Mouse (Mus musculus) B cell, adult 62 days (primary cell): Measurements from ENCODE around the gene Nudt13. TPM values are rescaled to one million over a fixed set of nuclear protein-coding genes. Genes with fewer than 3 reads are reported as not detected.

ENCODE experiments used
- total RNA-seq: library from RNA; stranded (reverse); gene quantifications from 4 replicates; pipeline ENCODE4 v1.2.4, GENCODE M21; 2023

Gene Nudt13
- 17.1 to 22.7 TPM (median 19.9 TPM) in 4 replicates for total RNA-seq

DNA sequence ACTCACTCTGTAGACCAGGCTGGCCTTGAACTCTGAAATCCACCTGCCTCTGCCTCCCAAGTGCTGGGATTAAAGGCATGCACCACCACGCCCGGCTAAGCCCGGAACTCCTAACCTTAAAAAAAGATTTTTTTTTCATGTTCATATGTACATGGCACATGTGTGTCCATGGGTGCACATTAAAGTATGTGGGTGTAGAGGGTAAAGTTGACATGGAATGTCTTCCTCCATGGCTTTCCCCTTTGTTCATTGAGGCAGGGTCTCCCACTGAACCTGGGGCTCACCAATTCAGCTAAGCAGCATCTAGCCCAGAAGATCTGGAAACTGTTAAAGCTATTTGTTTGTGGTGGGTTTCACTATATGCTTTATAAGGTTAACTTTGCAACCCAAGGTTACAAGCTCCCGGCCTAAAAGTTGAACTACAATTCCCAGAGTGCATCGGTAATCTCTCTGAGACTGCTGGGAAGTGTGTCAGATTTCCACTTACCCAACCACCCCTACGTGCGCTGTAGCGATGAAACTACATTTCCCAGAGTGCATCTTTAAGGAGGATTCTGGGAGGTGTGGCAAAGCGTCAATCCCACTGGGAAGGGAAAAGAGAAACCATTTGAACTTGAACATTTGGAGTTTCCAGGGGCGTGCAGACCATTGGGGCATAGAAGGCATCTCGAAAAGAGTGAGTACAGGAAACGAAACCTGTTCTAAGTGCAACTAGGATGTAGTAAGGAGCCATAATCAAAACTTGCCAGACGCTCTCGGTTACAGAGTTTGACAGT, at the start of gene Nudt13:
Gene Nudt13 (plus strand): TSS at position 581 of the 776 bp plus-strand sequence.

DNA sequence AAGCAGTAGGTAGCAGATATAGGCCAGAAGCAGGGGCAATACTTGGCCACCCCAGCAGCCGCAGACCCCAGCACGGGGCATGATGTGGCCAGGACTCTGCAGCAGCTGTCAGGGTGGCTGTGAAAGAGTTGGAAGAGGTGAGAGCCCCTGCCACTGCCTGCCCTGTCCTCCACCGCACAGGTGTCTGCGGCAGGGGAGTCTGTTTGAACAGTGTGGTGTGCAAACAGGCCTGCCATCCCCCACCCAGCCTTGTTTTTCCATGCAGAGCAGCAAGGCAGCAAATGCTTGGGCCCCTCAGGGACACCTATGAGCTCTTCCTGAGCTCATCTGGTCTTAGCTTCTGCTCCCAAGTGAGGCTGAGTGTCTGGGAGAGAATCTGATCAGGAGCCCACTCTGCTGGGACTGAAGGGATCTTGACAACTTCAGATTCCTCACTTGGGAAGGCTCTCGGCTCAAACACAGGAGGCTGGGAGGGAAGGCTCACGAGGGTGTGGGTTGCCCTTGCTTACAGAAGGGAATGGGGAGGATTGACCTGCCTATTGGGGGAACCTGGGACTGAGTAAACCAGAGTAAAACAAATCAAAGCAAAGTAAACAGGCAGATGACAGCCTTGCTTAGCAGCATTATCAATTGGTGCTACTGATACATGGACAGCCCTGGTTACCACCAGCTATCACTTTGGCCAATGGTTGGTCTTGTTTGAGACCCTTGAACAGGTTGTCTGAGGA, 25.3 kb upstream of the Nudt13 start, which contains the start of gene Kcnk16:
Gene Kcnk16 (minus strand): TSS at position 118 of the 728 bp plus-strand sequence.

GRCm38 (mm10) chr14:20347991-20348541, 53.6 kb downstream of the Nudt13 start, which contains the start of the genes Ecd and Fam149b:
TSS of gene Ecd (minus strand) at chr14:20348121.
TSS of gene Fam149b (plus strand) at chr14:20348162.

Other genes with a start within 250 kb of the Nudt13 start
- 3.5 to 4.9 TPM (median 4.0 TPM) in 4 replicates for gene Saysd1, start 156.2 kb upstream of the Nudt13 start, total RNA-seq
- 20.6 to 22.6 TPM (median 22.1 TPM) in 4 replicates for gene Kcnk5, start 112.9 kb upstream of the Nudt13 start, total RNA-seq
- not detected in 4 replicates for gene Kcnk16, start 25.5 kb upstream of the Nudt13 start, total RNA-seq
- 40.2 to 52.4 TPM (median 44.7 TPM) in 4 replicates for gene Ecd, start 53.4 kb downstream of the Nudt13 start, total RNA-seq
- 29.2 to 43.8 TPM (median 38.7 TPM) in 4 replicates for gene Fam149b, start 53.5 kb downstream of the Nudt13 start, total RNA-seq
- 80.9 to 84.6 TPM (median 83.3 TPM) in 4 replicates for gene Dnajc9, start 94.2 kb downstream of the Nudt13 start, total RNA-seq
- 34.6 to 43.1 TPM (median 37.0 TPM) in 4 replicates for gene Mrps16, start 98.9 kb downstream of the Nudt13 start, total RNA-seq
- not detected in 4 replicates for gene Cfap70, start 157.5 kb downstream of the Nudt13 start, total RNA-seq
- 49.7 to 53.2 TPM (median 50.3 TPM) in 4 replicates for gene Anxa7, start 185.4 kb downstream of the Nudt13 start, total RNA-seq
- 2.8 to 4.5 TPM (median 4.2 TPM) in 4 replicates for gene Mss51, start 202.2 kb downstream of the Nudt13 start, total RNA-seq